Mouse (Mus musculus): ENCODE results near the gene Senp7.

Gene Senp7

DNA sequence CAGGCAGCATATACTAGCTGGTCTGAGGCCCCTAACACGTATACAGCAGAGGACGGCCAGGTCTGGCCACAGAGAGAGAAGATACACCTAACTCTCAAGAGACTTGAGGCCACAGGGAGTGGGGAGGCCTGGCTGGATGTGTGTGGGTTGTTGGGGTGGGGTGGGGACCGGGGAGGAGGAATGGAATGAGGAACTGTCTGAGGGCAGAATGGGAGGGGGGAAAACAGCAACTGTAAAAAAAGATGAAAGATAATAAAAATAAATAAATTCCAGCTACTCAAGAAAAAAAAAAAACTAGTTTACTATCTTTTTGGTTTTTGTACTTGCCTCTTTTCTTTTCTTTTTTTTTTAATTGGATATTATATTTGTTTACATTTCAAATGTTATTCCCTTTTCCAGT is 91.8 kb downstream of the Senp7 start:
- DNase-seq: no peak

GRCm38 (mm10) chr16:56144876-56145555 is 96.9 kb downstream of the Senp7 start:
- no peak for DNase-seq

GRCm38 (mm10) chr16:56147679-56148078 is 99.5 kb downstream of the Senp7 start:
- DNase-seq: no peak

DNA sequence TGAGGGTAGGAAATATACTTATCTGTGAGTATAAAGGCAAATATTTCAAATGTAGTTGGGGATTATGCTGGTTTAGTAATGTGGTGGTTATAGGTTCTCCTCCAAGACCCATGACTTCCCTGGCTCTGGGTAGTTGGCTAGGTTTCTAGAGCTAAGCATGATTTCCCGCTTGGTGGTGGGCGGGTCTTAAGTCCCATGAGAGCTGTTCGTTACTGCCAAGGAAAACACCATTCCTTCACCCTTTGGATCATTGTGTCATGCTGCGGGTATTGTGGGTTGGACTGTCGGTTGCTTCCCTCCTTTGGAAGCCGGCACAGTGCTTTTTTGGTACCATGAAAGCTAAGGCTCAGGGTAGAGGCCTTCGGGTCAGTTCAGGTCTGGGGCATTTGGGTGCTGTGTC is 115.3 kb downstream of the Senp7 start:
- peak; percentile 23 for DNase-seq

- DNase-seq: no peak
These were observed 122.1 kb downstream of the Senp7 start for GRCm38 (mm10) chr16:56170247-56170646.

- DNase-seq: no peak
These were observed 127.9 kb downstream of the Senp7 start for GRCm38 (mm10) chr16:56175867-56176581.

DNA sequence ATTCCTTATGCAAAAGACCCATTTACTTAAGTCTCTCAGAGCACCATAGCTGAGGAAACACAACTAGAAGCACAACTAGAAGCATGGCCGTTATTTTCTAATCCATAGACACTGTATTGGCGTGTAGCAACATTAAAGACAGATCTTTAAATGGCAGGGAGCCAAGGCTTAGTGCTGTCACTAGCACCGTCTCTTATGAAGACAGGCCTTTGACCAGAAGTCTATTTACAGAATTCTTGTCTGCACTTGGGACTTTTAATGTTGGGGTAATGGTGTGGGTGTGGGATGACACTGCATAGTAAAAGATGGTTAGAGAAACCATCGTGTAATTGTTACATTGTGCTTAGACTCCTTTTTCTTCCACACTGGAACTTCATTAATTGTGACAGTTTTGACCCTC is 138.7 kb downstream of the Senp7 start:
- DNase-seq: no peak

DNA sequence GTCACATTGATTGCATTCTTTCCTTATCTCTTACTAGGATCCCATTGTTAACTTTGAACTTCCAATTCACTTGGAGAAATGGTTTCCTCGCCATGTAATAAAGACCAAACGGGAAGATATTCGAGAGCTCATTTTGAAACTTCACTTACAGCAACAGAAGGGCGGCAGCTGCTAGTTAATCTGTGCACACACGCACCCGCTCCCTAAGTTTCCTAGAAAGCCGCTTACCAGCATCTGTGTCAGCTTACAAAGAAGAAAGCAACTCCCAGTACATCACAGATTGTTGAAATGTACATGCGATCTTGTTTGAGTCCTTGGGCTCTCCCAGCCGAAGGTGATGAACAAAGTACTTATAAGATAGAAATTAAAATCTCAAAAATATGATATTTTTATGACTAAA is 140.1 kb downstream of the Senp7 start:
- no peak for DNase-seq

GRCm38 (mm10) chr16:56204051-56204450 is 155.9 kb downstream of the Senp7 start, which contains the start of gene Impg2:
Gene Impg2, plus strand, starts transcription at chr16:56204313.
- no peak for DNase-seq

DNA sequence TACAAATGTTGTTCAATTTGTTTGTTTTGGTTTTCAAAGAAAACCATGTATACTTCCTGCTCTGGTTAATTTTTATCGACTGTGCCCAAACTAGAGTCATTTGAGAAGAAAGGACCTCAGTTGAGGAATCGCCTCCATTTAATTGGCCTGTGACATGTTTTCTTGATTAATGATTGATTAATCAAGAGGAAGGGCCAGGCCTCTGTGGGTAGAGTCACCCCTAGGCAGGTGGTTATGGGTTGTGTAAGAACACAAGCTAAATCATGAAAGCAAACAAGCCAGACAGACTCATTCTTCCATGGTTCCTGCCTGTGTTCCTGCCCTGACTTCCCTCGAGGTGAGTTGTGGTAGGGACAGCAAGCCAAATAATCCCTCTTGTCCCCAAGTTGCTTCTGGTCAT is 164.6 kb downstream of the Senp7 start:
- peak; percentile 6 for DNase-seq

DNA sequence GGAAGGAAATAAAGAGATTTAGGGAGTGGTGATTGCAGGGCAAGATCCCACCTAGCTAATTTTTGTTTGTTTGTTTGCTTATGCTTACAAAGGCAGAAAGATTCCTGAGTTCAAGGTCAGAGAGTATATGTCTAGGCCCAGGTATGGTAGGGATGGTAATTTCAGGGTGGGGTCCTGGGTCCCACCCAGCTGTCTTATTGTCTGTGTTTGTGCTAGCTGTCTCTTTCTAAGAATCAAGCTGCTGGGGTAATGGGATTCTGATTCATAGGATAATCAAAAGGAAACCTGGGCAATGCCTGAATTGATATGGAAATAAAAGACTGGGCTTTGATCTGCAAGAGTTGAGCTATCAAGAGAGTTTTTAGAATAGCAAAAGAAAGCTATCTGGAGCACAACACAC is 179.5 kb downstream of the Senp7 start:
- DNase-seq: no peak

- no peak for DNase-seq
These were observed 181.3 kb downstream of the Senp7 start for GRCm38 (mm10) chr16:56229455-56229854.

DNA sequence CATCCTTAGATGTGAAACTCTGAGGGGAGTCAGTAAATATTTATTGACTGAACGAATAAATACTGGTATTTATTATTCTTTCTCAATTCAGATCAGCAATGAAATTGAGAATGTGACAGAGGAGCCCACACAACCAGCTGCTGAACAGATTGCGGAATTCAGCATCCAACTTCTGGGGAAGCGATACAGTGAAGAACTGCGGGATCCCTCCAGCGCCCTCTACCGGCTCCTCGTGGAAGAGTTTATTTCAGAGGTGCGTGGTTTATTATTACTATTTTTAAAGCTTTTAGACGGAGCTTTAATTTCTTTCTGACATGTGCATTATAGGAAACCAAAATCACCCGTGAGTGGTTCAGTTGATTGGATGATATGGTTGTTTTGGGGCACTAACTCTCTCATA is 183.2 kb downstream of the Senp7 start:
- DNase-seq: no peak

- no peak for DNase-seq
These were observed 184.6 kb downstream of the Senp7 start for GRCm38 (mm10) chr16:56232736-56233135.
